Mouse (Mus musculus): ENCODE measurements around the gene Nup107. TPM values are rescaled to one million over a fixed set of nuclear protein-coding genes. Genes with fewer than 3 reads are reported as not detected.

Nup107 gene
- total and polyA plus RNA-seq, 3 experiments: 80.2 to 91.6 TPM; not detected in 1

DNA sequence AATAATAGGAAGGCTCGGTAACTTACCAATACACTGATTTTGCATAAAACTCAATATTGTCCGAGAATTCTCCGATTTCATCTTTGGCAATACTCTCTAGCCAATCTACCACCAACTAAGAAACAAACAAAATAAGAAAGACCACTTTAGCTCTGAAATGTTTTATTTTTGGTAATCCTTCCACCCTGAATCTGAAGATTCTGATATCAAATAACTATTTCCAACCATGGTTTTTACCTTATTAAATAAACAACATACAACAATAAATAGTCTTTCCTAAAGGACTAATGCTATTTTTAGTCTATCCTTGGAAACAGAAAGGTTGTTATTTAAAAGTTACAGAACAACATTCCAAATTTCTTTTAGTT lies 15.4 kb downstream of the Nup107 start:
- Histone ChIP-seq H3K9me3 (replicated peaks; ENCODE audit: insufficient read depth, low read length) (no peaks in the 10 kb centered on the region), H3K27ac (ENCODE audit: control insufficient read depth, low read depth, low read length) (no peak overlapping the region), H3K9ac (ENCODE audit: control insufficient read depth, low read depth, low read length, poor library complexity, severe bottlenecking) (no peak overlapping the region), H3K79me2 (ENCODE audit: control insufficient read depth, insufficient read depth, low read length, poor library complexity) (no peaks in the 10 kb centered on the region), H3K36me3 (ENCODE audit: control insufficient read depth in 1 of 2, insufficient read depth in 2 of 2, low read length in 2 of 2) (peaks cover 0 to 43% of the 10 kb centered on the region in 2 experiments; a peak in 2 of 4 replicates), H3K4me3 (ENCODE audit: control insufficient read depth in 1 of 2, insufficient read depth in 1 of 2, low read depth in 2 of 2, low read length in 2 of 2) (no peak overlapping the region), H3K4me1 (ENCODE audit: control insufficient read depth in 1 of 2, insufficient read depth in 2 of 2, low read length in 2 of 2) (no peaks in the 10 kb centered on the region; a peak in 1 of 4 replicates), H3K27me3 (ENCODE audit: control insufficient read depth in 1 of 2, insufficient read depth in 2 of 2, low read length in 2 of 2) (no peaks in the 10 kb centered on the region)
- DNase-seq (ENCODE audit: low read depth, low spot score): no peak
- TF ChIP-seq MYC (IDR thresholded peaks at IDR 0.05; ENCODE audit: low read depth, low read length): no peak
- no peak for TF ChIP-seq GABPA (IDR thresholded peaks at IDR 0.05; ENCODE audit: low read depth, low read length)
- TF ChIP-seq RAD21 (IDR thresholded peaks at IDR 0.05; ENCODE audit: low read depth, low read length): no peak
- no peak for TF ChIP-seq MAX (IDR thresholded peaks at IDR 0.05; ENCODE audit: low read length)

GRCm38 (mm10) chr10:117776281-117777102 lies 16.0 kb downstream of the Nup107 start:
- TF ChIP-seq BHLHE40 (IDR thresholded peaks at IDR 0.05; ENCODE audit: borderline replicate concordance, low read depth, low read length) (no peak), SIN3A (IDR thresholded peaks at IDR 0.05; ENCODE audit: low read length) (no peak), E2F4 (IDR thresholded peaks at IDR 0.05; ENCODE audit: borderline replicate concordance, low read depth, low read length) (no peak), MYC (IDR thresholded peaks at IDR 0.05; ENCODE audit: low read depth, low read length) (no peak), KAT2A (conservative IDR thresholded peaks at IDR 0.05; ENCODE audit: low read depth, low read length) (no peak), GATA1 (IDR thresholded peaks at IDR 0.05; ENCODE audit: low read depth, low read length) (no peak), USF1 (IDR thresholded peaks at IDR 0.05; ENCODE audit: low read depth, low read length) (no peak), MXI1 (IDR thresholded peaks at IDR 0.05; ENCODE audit: low read depth, low read length) (no peak), MEF2A (IDR thresholded peaks at IDR 0.05; ENCODE audit: extremely low read depth, insufficient replicate concordance, low read depth, low read length, poor library complexity, severe bottlenecking) (no peak), MAX (IDR thresholded peaks at IDR 0.05; ENCODE audit: low read length) (no peak), ZNF384 (IDR thresholded peaks at IDR 0.05; ENCODE audit: low read depth, low read length) (no peak), TAL1 (IDR thresholded peaks at IDR 0.05; ENCODE audit: low read length) (no peak), UBTF (IDR thresholded peaks at IDR 0.05; ENCODE audit: borderline replicate concordance, insufficient read depth, low read depth, low read length) (no peak), EP300 (IDR thresholded peaks at IDR 0.05; ENCODE audit: low read depth in 1 of 2, low read length in 2 of 2) (no peak), POLR2A (IDR thresholded peaks at IDR 0.05; ENCODE audit: control insufficient read depth in 1 of 2, insufficient read depth in 1 of 2, low read depth in 1 of 2, low read length in 2 of 2, poor library complexity in 1 of 2) (no peak), CHD1 (IDR thresholded peaks at IDR 0.05; ENCODE audit: low read depth, low read length) (no peak)
- Histone ChIP-seq H3K27me3 (ENCODE audit: control insufficient read depth in 1 of 2, insufficient read depth in 2 of 2, low read length in 2 of 2) (no peaks in the 10 kb centered on the region), H3K9ac (ENCODE audit: control insufficient read depth, low read depth, low read length, poor library complexity, severe bottlenecking) (no peak overlapping the region), H3K79me2 (ENCODE audit: control insufficient read depth, insufficient read depth, low read length, poor library complexity) (no peaks in the 10 kb centered on the region), H3K4me1 (ENCODE audit: control insufficient read depth in 1 of 2, insufficient read depth in 2 of 2, low read length in 2 of 2) (no peaks in the 10 kb centered on the region; a peak in 1 of 4 replicates), H3K36me3 (ENCODE audit: control insufficient read depth in 1 of 2, insufficient read depth in 2 of 2, low read length in 2 of 2) (peaks cover 0 to 41% of the 10 kb centered on the region in 2 experiments; a peak in 2 of 4 replicates), H3K4me3 (ENCODE audit: control insufficient read depth in 1 of 2, insufficient read depth in 1 of 2, low read depth in 2 of 2, low read length in 2 of 2) (no peak overlapping the region), H3K27ac (ENCODE audit: control insufficient read depth, low read depth, low read length) (no peak overlapping the region), H3K9me3 (replicated peaks; ENCODE audit: insufficient read depth, low read length) (no peaks in the 10 kb centered on the region)
- DNase-seq (ENCODE audit: low read depth, low spot score): no peak
